Mouse (Mus musculus) lung, postnatal 0 days (tissue): Measurements from ENCODE around the gene Tmprss6.

Experiments
- CTCF ChIP-seq: IDR thresholded peaks from 2 replicates; pipeline ENCODE4 v1.5.1; 2016; ENCODE audit warnings: antibody characterized with exemption, mild to moderate bottlenecking
- EP300 ChIP-seq: IDR thresholded peaks from 2 replicates; pipeline ENCODE4 v1.6.1; 2016; ENCODE audit warnings: antibody characterized with exemption, mild to moderate bottlenecking, control low read depth

DNA sequence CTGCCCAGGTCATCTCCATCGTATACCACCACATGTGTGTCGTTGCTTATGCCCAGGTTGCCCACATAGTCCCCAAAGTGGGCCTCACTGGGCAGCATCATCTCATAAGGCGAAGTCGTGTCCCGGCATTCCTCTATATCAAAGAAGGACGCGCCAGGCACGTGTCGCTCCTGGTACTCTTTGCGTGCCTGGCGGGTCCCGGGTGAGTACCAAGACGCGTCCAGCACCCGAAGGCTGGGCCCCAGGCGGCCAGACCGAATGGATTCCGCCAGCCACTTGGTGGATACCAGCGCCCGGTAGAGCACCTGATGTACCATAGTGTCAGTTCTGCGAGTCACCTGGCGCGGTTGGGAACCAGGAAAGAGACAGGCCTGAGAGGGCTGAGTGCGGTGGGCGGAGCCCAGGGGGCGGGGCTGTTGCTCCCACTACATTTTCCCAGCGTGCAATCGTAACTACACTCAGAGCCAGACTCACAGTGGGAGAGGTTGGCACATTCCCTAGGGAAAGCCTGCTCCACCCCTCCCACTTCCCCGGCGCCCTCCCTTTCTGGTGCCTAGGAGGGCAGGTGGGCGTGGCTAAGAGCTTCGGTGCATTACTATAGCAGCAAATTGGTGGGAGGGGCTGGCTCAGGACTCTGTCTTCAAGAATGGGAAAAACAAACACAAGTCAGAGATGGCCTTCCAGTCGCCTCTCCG is 62.8 kb downstream of the Tmprss6 start, which contains the start of gene Tst:
- TF ChIP-seq CTCF (no peak), EP300 (peak; percentile 82)
